Mouse (Mus musculus) layer of hippocampus, adult 6 months (tissue): ENCODE results near the gene Preb. TPM values are rescaled to one million over a fixed set of nuclear protein-coding genes. Genes with fewer than 3 reads are reported as not detected.

Experiments used
- long read RNA-seq, 2 experiments: library from polyadenylated mRNA; unstranded; transcript quantifications; one replicate each; pipeline ENCODE4 v2.0.0; 2019 to 2020
- polyA plus RNA-seq: library from polyadenylated mRNA; unstranded; fragments of <200 nt; fragmentation: Nextera tagmentation; gene quantifications from 2 replicates; pipeline ENCODE4 v1.2.3, GENCODE M21; 2021

Gene Preb
- polyA plus RNA-seq, result 50.1 and 55.9 TPM in 2 replicates
- long read RNA-seq, experiment 1, full-length matches to known transcripts, result 60 of 88 reads
- long read RNA-seq, experiment 1, partial matches to known transcripts, result 8 of 88 reads
- long read RNA-seq, experiment 1, other reads (novel, unspliced or antisense), result 20 of 88 reads
- long read RNA-seq, experiment 2, full-length matches to known transcripts, result 290 of 355 reads
- long read RNA-seq, experiment 2, partial matches to known transcripts, result 8 of 355 reads
- long read RNA-seq, experiment 2, other reads (novel, unspliced or antisense), result 57 of 355 reads

GRCm38 (mm10) chr5:30959966-30960501 lies at the start of gene Preb:
Gene Preb (minus strand): TSS chr5:30960361.

DNA sequence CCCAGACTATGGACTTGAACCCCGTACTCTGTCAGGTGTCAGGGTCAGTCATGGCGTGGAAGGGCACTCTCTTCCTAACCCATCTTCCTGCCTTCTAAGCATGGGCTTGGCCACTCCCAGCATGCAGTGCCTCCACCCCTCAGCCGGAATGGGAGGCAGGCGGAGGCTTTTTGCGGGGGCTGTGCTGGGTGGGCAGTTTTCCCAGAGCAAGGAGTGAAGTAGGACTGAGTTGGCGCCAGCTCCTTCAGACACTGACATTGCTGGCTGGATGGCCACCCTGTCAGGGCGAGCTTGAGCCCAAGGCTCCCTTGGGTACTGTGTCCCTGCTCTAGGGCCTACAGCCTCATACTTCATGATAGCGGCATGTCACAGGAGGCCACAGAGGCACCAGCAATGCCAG lies 8.3 kb upstream of the Preb start, which contains the start of gene Tcf23:
Gene Tcf23 (plus strand): TSS at position 247 of the 400 bp plus-strand sequence.

GRCm38 (mm10) chr5:30944956-30945781 lies 15.0 kb downstream of the Preb start, which contains the start of gene Cgref1:
Gene Cgref1 (minus strand): TSS chr5:30945591.

GRCm38 (mm10) chr5:30921256-30922033 lies 38.7 kb downstream of the Preb start, which contains the start of gene Khk:
Gene Khk (plus strand): TSS chr5:30921431.

DNA sequence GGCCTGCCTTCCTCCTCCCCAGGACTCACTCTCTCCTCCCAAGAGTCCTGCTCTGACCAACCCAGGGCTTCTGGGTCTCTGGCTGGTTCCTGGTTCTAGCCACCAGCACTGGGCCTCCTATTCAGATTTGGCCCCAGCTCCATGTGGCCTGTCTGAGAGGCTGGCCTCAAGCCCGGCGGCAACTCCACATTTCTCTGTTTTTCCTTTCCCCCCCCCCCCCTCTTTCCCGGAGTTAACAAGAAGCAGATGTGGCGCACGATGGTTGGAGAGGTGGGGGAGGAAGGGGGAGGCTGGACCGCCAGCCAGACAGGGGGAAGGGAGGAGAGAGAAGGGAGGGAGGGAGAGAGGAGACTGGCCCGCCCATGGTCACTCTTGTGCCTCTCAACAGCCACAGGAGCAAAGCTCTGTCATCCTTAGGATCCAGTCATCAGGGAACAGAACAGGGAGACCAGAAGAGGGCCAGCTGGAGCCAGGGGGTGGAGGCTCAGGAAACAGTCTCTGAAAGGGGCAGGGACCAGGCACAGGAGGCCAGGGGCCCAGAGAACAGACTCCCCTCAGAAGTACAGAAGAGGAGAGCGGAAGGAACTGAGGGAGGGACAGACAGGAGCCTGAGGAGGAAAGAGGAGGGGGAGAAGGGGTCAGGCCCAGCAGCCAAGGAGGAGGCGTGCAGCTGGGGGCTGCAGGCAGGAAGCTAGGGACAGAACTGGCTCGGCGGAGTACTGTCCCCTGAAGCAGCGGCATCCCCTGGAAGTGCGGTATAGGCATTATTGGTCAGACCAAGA lies 46.9 kb downstream of the Preb start, which contains the start of gene Emilin1:
Gene Emilin1 (plus strand): TSS at position 343 of the 782 bp plus-strand sequence.

GRCm38 (mm10) chr5:30907413-30908059 lies 52.6 kb downstream of the Preb start, which contains the start of gene Ost4:
Gene Ost4 (minus strand): TSS chr5:30907788.

Other genes with a start within 250 kb of the Preb start
- gene Dpysl5, start 248.8 kb downstream of the Preb start, polyA plus RNA-seq, result 3.4 and 4.5 TPM in 2 replicates
- gene Mapre3, start 145.7 kb downstream of the Preb start, polyA plus RNA-seq, result 128 and 173 TPM in 2 replicates
- 20.3 and 26.1 TPM in 2 replicates for gene Tmem214, start 92.3 kb downstream of the Preb start, polyA plus RNA-seq
- 2.9 and 4.6 TPM in 2 replicates for gene Agbl5, start 71.7 kb downstream of the Preb start, polyA plus RNA-seq
- gene Ost4, start 52.6 kb downstream of the Preb start, polyA plus RNA-seq, result 134 and 150 TPM in 2 replicates
- 0.55 and 1.1 TPM in 2 replicates for gene Emilin1, start 47.0 kb downstream of the Preb start, polyA plus RNA-seq
- gene Khk, start 38.9 kb downstream of the Preb start, polyA plus RNA-seq, result 38.1 and 40.6 TPM in 2 replicates
- gene Cgref1, start 14.8 kb downstream of the Preb start, polyA plus RNA-seq, result 8.1 and 10.3 TPM in 2 replicates
- 0.06 TPM in 2 replicates for gene Tcf23, start 8.3 kb upstream of the Preb start, polyA plus RNA-seq
- gene Atraid, start 88.0 kb upstream of the Preb start, polyA plus RNA-seq, result 231 and 258 TPM in 2 replicates
- gene Slc5a6, start 88.6 kb upstream of the Preb start, polyA plus RNA-seq, result 9.8 and 12.6 TPM in 2 replicates
- gene Cad, start 94.4 kb upstream of the Preb start, polyA plus RNA-seq, result 2.9 and 3.1 TPM in 2 replicates
- not detected in 2 replicates for gene Dnajc5g, start 145.9 kb upstream of the Preb start, polyA plus RNA-seq
- gene Slc30a3, start 147.9 kb upstream of the Preb start, polyA plus RNA-seq, result 88.3 and 99.3 TPM in 2 replicates
- gene Trim54, start 156.4 kb upstream of the Preb start, polyA plus RNA-seq, result 0.15 and 0.33 TPM in 2 replicates
- not detected in 2 replicates for gene Ucn, start 178.5 kb upstream of the Preb start, polyA plus RNA-seq
- gene Mpv17, start 193.9 kb upstream of the Preb start, polyA plus RNA-seq, result 139 and 146 TPM in 2 replicates
- 0.70 and 2.9 TPM in 2 replicates for gene Gm29609, start 219.6 kb upstream of the Preb start, polyA plus RNA-seq
- 12.4 and 12.7 TPM in 2 replicates for gene Gtf3c2, start 219.8 kb upstream of the Preb start, polyA plus RNA-seq
- gene Snx17, start 232.9 kb upstream of the Preb start, polyA plus RNA-seq, result 112 and 117 TPM in 2 replicates
- 31.6 and 46.9 TPM in 2 replicates for gene Eif2b4, start 233.1 kb upstream of the Preb start, polyA plus RNA-seq
- gene Zfp513, start 241.9 kb upstream of the Preb start, polyA plus RNA-seq, result 1.6 and 1.9 TPM in 2 replicates